Mouse (Mus musculus) large intestine, adult 2 months (tissue): ENCODE measurements around the gene Igtp. TPM values are rescaled to one million over a fixed set of nuclear protein-coding genes. Genes with fewer than 3 reads are reported as not detected.

ENCODE experiments used
- DNase-seq: peaks from one replicate; pipeline ENCODE4 v3.0.0-alpha.2; 2012; ENCODE audit warnings: low read depth, low spot score
- WGBS: fragments of 180-500 bp; shearing (Covaris S2); methylation state at CpG from one replicate; pipeline ENCODE4 v1.1.7; 2018; 5-methylcytosine and 5-hydroxymethylcytosine counted together
- polyA plus RNA-seq: library from polyadenylated mRNA; depleted of rRNA; stranded (reverse); fragments of >200 nt; gene quantifications from 2 replicates; pipeline ENCODE4 v1.2.3, GENCODE M21; 2012; rRNA removed

Gene Igtp
- polyA plus RNA-seq, 1 experiment, result 41.9 TPM

GRCm38 (mm10) chr11:58249203-58249981, 50.0 kb downstream of the Igtp start:
- 40% methylated on average over 7 of the region's 7 CpGs for WGBS
- DNase-seq, result no peak

DNA sequence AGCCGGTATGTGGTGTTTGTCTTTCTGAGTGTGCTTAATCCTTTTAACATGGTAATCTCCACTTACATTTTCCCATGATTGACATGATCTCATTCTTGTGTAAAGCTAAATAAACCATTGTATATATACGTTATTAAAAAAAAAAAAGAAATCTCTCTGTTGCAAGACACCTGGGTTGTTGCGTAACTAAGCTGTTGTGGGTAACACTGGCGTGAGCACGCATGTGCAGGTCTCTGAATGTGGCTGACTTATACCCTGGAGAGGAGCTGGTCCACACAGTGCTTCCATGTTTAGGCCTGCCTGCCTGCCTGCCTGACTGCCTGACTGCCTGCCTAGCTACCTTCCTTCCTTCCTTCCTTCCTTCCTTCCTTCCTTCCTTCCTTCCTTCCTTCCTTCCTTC, 51.2 kb downstream of the Igtp start:
- DNase-seq, result peak; percentile 43
- 31% methylated on average over 5 of the region's 5 CpGs for WGBS

DNA sequence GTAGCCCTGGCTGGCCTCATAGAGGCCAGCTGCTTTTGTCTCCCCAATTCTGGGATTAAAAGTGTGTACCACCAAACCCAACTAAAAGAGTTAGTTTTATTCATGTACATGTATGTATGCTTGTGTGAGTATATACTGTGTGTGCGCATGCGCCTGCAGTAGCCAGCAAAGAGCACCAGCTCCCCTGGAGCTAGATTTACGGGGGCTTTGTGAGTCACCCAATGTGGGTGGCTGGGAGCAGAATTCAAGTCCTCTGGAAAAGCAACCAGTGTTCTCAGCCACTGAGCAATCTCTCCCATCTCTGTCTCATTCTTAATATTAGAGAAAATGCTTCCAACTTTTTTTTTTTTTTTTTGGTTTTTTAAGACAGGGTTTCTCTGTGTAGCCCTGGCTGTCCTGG, 55.1 kb downstream of the Igtp start:
- WGBS, result 89% methylated on average over 3 of the region's 3 CpGs
- DNase-seq, result no peak

Other genes starting within 250 kb of the Igtp start
- 34.5 and 38.4 TPM in 2 replicates for gene Larp1, start 190.5 kb upstream of the Igtp start, polyA plus RNA-seq
- gene Gm12248, start 106.4 kb upstream of the Igtp start, polyA plus RNA-seq, result 0.16 and 0.29 TPM in 2 replicates
- gene Cnot8, start 95.4 kb upstream of the Igtp start, polyA plus RNA-seq, result 40.0 and 41.2 TPM in 2 replicates
- gene Gemin5, start 31.0 kb upstream of the Igtp start, polyA plus RNA-seq, result 4.7 and 6.9 TPM in 2 replicates
- gene Mrpl22, start 27.9 kb upstream of the Igtp start, polyA plus RNA-seq, result 40.5 and 47.8 TPM in 2 replicates
- gene Irgm2, start 62 bp downstream of the Igtp start, polyA plus RNA-seq, result 29.1 TPM in 2 replicates
- 0.09 and 0.19 TPM in 2 replicates for gene 4930438A08Rik, start 75.2 kb downstream of the Igtp start, polyA plus RNA-seq
- 24.8 and 28.7 TPM in 2 replicates for gene Zfp692, start 107.5 kb downstream of the Igtp start, polyA plus RNA-seq
- gene Zfp672, start 130.8 kb downstream of the Igtp start, polyA plus RNA-seq, result 16.6 and 20.8 TPM in 2 replicates
- gene Sh3bp5l, start 131.2 kb downstream of the Igtp start, polyA plus RNA-seq, result 26.7 and 27.6 TPM in 2 replicates
- 6,429 and 6,795 TPM in 2 replicates for gene Lypd8, start 179.5 kb downstream of the Igtp start, polyA plus RNA-seq
- gene 1810065E05Rik, start 221.6 kb downstream of the Igtp start, polyA plus RNA-seq, result 19.1 and 114 TPM in 2 replicates
- gene Gm12253, start 233.0 kb downstream of the Igtp start, polyA plus RNA-seq, result not detected in 2 replicates